Mouse (Mus musculus) midbrain, embryonic 11.5 days (tissue): Measurements from ENCODE around the gene Crcp. TPM values are rescaled to one million over a fixed set of nuclear protein-coding genes. Genes with fewer than 3 reads are reported as not detected.
A peak's percentile ranks its signal among the peaks of the same experiment; 100 is the strongest.

Experiments used
- ATAC-seq: fragments of 200-750 bp; cut with Nextera tagmentation; 2 replicates; pipeline ENCODE4 v1.8.0; 2017; ENCODE audit warnings: moderate TSS enrichment, moderate library complexity; ENCODE audit not compliant: low FRiP score
- DNase-seq: peaks from one replicate; pipeline ENCODE4 v3.0.0; 2015; ENCODE audit warnings: low spot score; ENCODE audit errors: missing footprints
- H3K27ac ChIP-seq: fragments of 300-500 bp; sonication (generic); 2 replicates; pipeline ENCODE4 v1.5.1; 2014; ENCODE audit warnings: low read depth, low read length
- H3K27me3 ChIP-seq: fragments of 300-500 bp; sonication (generic); 2 replicates; pipeline ENCODE4 v1.6.1; 2014; ENCODE audit warnings: mild to moderate bottlenecking, low read length, moderate library complexity, mixed read lengths; ENCODE audit not compliant: control insufficient read depth, insufficient read depth
- H3K36me3 ChIP-seq: fragments of 300-500 bp; sonication (generic); 2 replicates; pipeline ENCODE4 v1.6.1; 2014; ENCODE audit warnings: mild to moderate bottlenecking, low read length, moderate library complexity, mixed read lengths; ENCODE audit not compliant: control insufficient read depth, insufficient read depth
- H3K4me1 ChIP-seq: fragments of 300-500 bp; sonication (generic); 2 replicates; pipeline ENCODE4 v1.6.1; 2014; ENCODE audit warnings: low read length; ENCODE audit not compliant: control insufficient read depth, insufficient read depth
- H3K4me2 ChIP-seq: fragments of 300-500 bp; sonication (generic); 2 replicates; pipeline ENCODE4 v1.6.1; 2014; ENCODE audit warnings: mild to moderate bottlenecking, moderate library complexity
- H3K4me3 ChIP-seq: fragments of 300-500 bp; sonication (generic); 2 replicates; pipeline ENCODE4 v1.5.1; 2014; ENCODE audit warnings: low read depth, low read length
- H3K9ac ChIP-seq: fragments of 300-500 bp; sonication (generic); 2 replicates; pipeline ENCODE4 v1.6.1; 2014; ENCODE audit warnings: low read length
- H3K9me3 ChIP-seq: fragments of 300-500 bp; sonication (generic); 2 replicates; pipeline ENCODE4 v1.6.1; 2016; ENCODE audit warnings: low read length; ENCODE audit not compliant: control insufficient read depth
- WGBS: fragments of 180-500 bp; shearing (Covaris S2); extraction: QIAGEN DNeasy Blood & Tissue Kit; methylation state at CpG from one replicate; pipeline ENCODE4 v1.1.7; 2014; 5-methylcytosine and 5-hydroxymethylcytosine counted together
- polyA plus RNA-seq: library from polyadenylated mRNA; unstranded; fragments of >200 nt; fragmentation: Nextera tagmentation; extraction: Ambion mirVana; gene quantifications from 2 replicates; pipeline ENCODE4 v1.2.1, GENCODE M21; 2014

The Crcp gene
- polyA plus RNA-seq, 1 experiment from 2014 or later, result 42.7 TPM

DNA sequence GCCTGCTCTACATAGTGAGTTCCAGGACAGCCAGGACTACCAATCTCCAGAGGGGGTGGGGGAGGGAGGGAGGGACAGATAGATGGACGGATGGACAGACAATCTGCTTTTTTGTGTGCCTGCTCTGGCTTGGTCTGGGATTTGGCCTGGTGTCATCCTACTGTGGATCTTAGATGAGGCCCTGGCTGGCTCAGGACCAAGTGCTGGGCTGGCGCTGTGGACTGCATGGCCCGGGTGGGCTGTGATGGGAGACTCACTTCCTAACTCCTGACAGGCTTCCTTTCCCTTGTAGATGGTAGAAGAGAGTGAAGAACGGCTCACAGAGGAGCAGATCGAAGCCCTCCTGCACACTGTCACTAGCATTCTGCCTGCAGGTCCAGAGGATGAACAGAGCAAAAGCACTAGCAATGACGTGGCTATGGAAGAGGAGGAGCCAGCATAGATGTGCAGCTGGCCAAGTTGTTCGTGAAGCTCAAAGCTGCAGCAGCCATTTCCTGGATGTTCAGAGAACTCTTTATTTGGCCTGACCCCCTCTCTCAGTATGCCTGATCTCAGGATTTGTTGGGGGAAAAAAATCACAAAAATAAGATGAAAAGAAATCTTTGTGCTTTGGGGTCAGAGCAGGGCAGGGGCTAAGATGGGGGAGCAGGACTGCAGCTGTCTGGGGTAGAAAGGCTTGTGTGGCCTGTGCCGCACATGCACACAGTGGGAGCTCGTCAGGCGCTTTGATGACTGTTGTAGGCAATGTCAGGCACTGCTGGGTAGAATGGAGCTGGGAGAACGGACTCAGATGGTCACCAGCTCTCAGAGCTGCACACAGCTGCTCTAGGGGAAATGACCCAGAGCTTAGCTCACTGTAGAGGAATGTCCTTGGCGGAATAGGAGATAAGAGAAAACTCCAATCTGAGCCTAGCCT, 30.6 kb downstream of the Crcp start:
- no peak for DNase-seq
- H3K4me3 ChIP-seq, result no peak overlapping the region
- no peaks in the 10 kb centered on the region for H3K9me3 ChIP-seq
- H3K36me3 ChIP-seq, result peaks cover 3% of the 10 kb centered on the region; the same call in 1 of the 2 replicates
- H3K4me1 ChIP-seq, result no peaks in the 10 kb centered on the region; the same call in 1 of the 2 replicates
- no peak overlapping the region for H3K4me2 ChIP-seq
- no peak overlapping the region for H3K9ac ChIP-seq
- no peaks in the 10 kb centered on the region for H3K27me3 ChIP-seq
- no peak overlapping the region for H3K27ac ChIP-seq
- WGBS, result 74% methylated on average over 12 of the region's 12 CpGs
- ATAC-seq, result 0 out of 2 replicates have a peak, but pooled peaks have one; percentile 38

DNA sequence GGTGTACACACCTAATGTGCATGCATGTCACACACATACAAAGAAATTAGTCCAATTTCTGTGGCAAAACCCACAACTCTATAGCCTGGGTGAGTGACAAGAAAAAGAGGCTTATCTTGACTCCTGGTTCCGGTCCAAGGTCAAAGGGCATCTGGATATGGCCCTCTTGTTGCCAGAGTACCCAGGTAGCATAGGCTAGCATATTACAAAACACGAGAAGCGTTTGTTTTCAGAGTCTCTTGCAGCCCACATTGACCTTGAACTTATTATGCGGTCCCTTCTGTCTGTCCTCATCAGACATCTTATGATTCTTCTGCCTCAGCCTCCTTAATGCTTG, 31.2 kb downstream of the Crcp start:
- no peak for ATAC-seq
- no peaks in the 10 kb centered on the region for H3K9me3 ChIP-seq
- WGBS, result 92% methylated on average over 4 of the region's 4 CpGs
- no peak for DNase-seq
- no peak overlapping the region for H3K9ac ChIP-seq
- no peak overlapping the region for H3K4me2 ChIP-seq
- H3K4me3 ChIP-seq, result no peak overlapping the region
- H3K36me3 ChIP-seq, result peaks cover 3% of the 10 kb centered on the region; the same call in 1 of the 2 replicates
- no peaks in the 10 kb centered on the region for H3K27me3 ChIP-seq
- H3K27ac ChIP-seq, result no peak overlapping the region
- H3K4me1 ChIP-seq, result no peaks in the 10 kb centered on the region; the same call in 1 of the 2 replicates

DNA sequence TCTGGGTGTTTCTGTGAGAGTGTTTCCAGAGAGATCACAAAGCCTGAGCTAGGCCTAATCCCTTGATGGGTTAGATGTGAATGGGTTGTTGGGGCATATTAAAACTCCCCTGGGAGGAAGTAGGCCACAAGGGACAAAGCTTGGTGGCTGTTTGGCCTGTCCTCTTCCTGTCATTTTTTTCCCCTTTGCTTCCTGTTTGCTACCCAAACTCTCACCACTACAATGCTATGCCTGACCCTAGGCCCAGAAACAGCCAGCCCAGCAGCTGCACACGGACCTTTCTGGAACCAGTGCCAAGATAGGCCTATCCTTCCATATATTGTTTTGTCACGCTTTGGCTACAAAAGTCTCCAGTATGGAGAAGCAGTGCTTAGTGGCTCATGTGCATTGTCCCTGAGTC, 33.0 kb downstream of the Crcp start:
- Histone ChIP-seq H3K9me3 (no peaks in the 10 kb centered on the region; the same call in 1 of the 2 replicates), H3K27me3 (no peaks in the 10 kb centered on the region), H3K4me1 (no peaks in the 10 kb centered on the region; the same call in 1 of the 2 replicates), H3K27ac (no peak overlapping the region), H3K9ac (no peak overlapping the region), H3K4me2 (no peak overlapping the region), H3K4me3 (no peak overlapping the region), H3K36me3 (peaks cover 3% of the 10 kb centered on the region; the same call in 1 of the 2 replicates)
- WGBS, result 77% methylated on average over 2 of the region's 2 CpGs
- no peak for ATAC-seq
- no peak for DNase-seq

DNA sequence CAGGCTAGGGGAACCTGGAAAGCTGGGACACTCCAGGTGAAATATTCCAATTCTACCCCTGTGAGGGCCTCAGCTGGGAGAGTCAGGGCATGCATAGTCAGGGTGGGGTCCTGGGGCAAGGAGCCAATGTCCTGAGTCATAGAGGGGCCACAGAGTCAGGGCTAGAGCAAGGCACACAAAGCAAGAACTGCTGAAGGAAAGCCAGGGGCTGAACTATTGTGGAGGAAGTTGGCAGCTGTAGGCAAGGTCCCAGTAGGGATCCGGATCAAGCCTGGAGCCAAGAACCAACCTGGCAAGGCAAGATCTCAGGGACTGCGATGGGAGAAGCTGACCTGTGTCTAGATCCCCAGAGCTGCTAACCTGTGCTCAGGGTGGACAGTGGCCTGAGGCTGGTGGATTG, 34.7 kb downstream of the Crcp start:
- Histone ChIP-seq H3K4me2 (no peak overlapping the region), H3K9ac (no peak overlapping the region), H3K27me3 (no peaks in the 10 kb centered on the region), H3K36me3 (peaks cover 3% of the 10 kb centered on the region; the same call in 1 of the 2 replicates), H3K9me3 (no peaks in the 10 kb centered on the region; the same call in 1 of the 2 replicates), H3K4me1 (no peaks in the 10 kb centered on the region; the same call in 1 of the 2 replicates), H3K4me3 (no peak overlapping the region), H3K27ac (no peak overlapping the region)
- ATAC-seq (no peak), DNase-seq (no peak)
- WGBS, result 77% methylated on average over 2 of the region's 2 CpGs

DNA sequence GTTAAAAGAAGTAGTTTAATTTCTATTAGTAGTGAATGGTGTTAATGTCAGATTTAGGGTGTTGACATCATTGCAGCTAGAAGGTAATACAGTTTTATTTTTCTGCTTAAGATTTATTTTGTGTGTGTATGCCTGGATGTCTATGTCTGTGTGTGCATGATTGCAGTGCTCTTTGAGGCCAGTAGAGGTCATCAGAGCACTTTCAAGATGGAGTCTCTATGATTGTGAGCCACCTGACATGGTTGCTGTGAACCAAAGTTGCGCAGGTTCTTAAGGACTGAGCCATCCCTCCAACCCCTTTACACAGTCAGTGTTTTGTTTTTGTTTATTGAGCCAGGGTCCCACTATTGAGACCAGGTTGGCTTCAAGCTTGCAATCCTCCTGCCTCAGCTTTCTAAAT, 36.5 kb downstream of the Crcp start:
- no peak overlapping the region for H3K4me3 ChIP-seq
- H3K27me3 ChIP-seq, result no peaks in the 10 kb centered on the region
- peak; percentile 68 for DNase-seq
- no peak overlapping the region for H3K27ac ChIP-seq
- H3K9me3 ChIP-seq, result no peaks in the 10 kb centered on the region; the same call in 1 of the 2 replicates
- H3K36me3 ChIP-seq, result no peaks in the 10 kb centered on the region
- ATAC-seq, result no peak
- H3K4me2 ChIP-seq, result no peak overlapping the region
- H3K4me1 ChIP-seq, result no peaks in the 10 kb centered on the region
- no peak overlapping the region for H3K9ac ChIP-seq
- 97% methylated on average over 1 of the region's 1 CpGs for WGBS

DNA sequence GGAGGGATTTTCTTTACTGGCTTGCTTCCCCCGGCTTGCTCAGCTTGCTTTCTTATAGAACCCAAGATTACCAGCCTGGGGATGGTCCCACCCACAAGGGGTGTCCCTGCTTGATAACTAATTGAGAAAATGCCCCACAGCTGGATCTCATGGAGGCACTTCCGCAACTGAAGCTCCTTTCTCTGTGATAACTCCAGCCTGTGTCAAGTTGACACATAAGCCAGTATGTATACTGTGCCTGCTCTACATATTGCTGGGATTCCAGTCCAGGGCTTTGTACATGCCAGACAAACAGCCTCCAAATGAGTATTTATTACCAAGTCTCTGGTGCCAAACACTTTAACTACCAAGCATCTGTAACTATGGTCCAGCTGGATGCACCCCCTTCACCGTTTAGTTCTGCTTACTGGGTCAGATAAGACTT, 38.8 kb downstream of the Crcp start:
- Histone ChIP-seq H3K4me3 (no peak overlapping the region), H3K4me1 (no peaks in the 10 kb centered on the region), H3K9me3 (no peaks in the 10 kb centered on the region; the same call in 1 of the 2 replicates), H3K27ac (no peak overlapping the region), H3K9ac (no peak overlapping the region), H3K36me3 (no peaks in the 10 kb centered on the region), H3K4me2 (no peak overlapping the region), H3K27me3 (no peaks in the 10 kb centered on the region)
- WGBS, result 72% methylated on average over 3 of the region's 3 CpGs
- ATAC-seq (no peak), DNase-seq (no peak)

DNA sequence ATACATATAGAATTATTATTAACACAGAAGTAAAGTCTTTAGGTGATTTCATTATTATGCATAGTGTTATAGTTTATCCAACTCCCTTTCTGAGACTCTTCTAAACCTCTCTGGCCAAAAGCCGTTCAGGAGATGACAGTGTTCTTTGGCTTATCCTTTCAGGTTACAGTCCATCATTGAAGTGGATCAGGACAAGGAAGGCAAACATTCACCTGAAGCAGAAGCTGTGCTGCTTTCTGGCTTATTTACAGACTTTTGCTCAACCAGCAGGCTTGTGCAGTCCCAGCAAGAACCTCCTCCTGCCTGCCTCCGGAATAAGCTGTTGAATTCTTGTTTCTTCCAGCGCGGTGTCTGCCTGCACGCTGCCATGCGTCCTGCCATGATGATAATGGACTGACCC, 43.9 kb downstream of the Crcp start, which contains the start of gene Tpst1:
TSS of gene Tpst1 (plus strand) at position 301 of the 400 bp plus-strand sequence.
- no peak within 1 kb of the TSS for H3K4me2 ChIP-seq
- H3K36me3 ChIP-seq, result no peaks in the 10 kb centered on the region
- DNase-seq, result no peak
- H3K9me3 ChIP-seq, result no peaks in the 10 kb centered on the region
- no peak for ATAC-seq
- 92% methylated on average over 6 of the region's 6 CpGs for WGBS
- H3K4me1 ChIP-seq, result no peaks in the 10 kb centered on the region
- no peak within 1 kb of the TSS for H3K4me3 ChIP-seq
- no peak within 1 kb of the TSS for H3K27ac ChIP-seq
- no peak within 1 kb of the TSS for H3K9ac ChIP-seq
- no peaks in the 10 kb centered on the region for H3K27me3 ChIP-seq

DNA sequence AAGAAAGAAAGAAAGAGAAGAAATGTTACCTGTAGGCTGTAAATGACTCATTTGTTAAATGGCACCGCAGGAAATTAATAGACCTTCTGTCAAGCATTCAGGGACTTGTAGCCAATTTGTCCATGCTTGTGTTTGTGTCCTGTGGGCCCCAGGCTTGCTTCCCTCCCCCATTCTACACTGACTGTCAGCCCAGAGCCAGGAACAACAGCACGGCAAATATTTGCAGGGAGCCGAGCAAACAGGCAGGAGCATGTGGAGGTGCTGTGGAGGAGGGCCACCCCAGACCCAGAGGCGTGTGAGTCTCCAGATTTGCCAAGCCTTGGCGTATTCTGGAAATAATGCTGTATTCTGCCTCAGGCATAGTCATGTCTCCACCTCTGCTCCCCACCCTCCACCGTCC, 45.4 kb downstream of the Crcp start:
- H3K27me3 ChIP-seq, result no peaks in the 10 kb centered on the region
- H3K9me3 ChIP-seq, result no peaks in the 10 kb centered on the region
- H3K27ac ChIP-seq, result no peak overlapping the region
- no peaks in the 10 kb centered on the region; the same call in 1 of the 2 replicates for H3K4me1 ChIP-seq
- no peak overlapping the region for H3K4me2 ChIP-seq
- no peak for DNase-seq
- 70% methylated on average over 6 of the region's 6 CpGs for WGBS
- no peak overlapping the region for H3K4me3 ChIP-seq
- no peaks in the 10 kb centered on the region for H3K36me3 ChIP-seq
- ATAC-seq, result no peak
- no peak overlapping the region for H3K9ac ChIP-seq

DNA sequence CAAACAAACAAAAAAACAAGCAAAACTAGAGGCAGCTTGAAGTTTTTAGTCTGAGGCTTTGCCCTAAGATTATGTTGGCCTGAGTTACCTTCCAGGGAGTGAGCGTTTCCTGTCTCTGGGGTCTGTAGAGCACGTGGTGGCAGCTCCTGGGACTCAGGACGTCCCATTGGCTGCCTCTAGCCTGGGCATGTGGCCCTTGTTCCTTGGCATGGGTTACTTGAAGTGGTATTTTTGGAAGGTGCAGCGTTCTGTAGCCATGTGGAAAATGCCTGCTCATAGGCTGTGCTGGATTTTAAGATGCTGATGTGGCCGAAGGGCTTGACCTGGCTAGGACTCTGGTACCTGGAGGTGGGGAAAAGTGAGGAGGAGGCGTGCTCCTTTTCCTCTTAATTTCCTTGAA, 47.3 kb downstream of the Crcp start:
- WGBS, result 65% methylated on average over 6 of the region's 6 CpGs

More for the DNA sequence above, 47.3 kb downstream of the Crcp start:
- Histone ChIP-seq H3K4me3 (no peak overlapping the region), H3K9ac (no peak overlapping the region), H3K36me3 (no peaks in the 10 kb centered on the region; the same call in 1 of the 2 replicates), H3K4me1 (peaks cover 5% of the 10 kb centered on the region), H3K27ac (no peak overlapping the region), H3K27me3 (no peaks in the 10 kb centered on the region), H3K4me2 (no peak overlapping the region), H3K9me3 (peaks cover under 1% of the 10 kb centered on the region; the same call in 1 of the 2 replicates)
- DNase-seq (no peak), ATAC-seq (no peak)
